Mouse (Mus musculus) lung, adult 2 months (tissue): ENCODE measurements around the gene Sdf2l1.

Source experiments
- CTCF ChIP-seq: fragments of 200-500 bp; IDR thresholded peaks from 2 replicates; pipeline ENCODE4 v1.5.1; 2011; ENCODE audit warnings: mild to moderate bottlenecking, low read length, control low read depth; ENCODE audit not compliant: insufficient read depth
- POLR2A ChIP-seq: fragments of 200-500 bp; IDR thresholded peaks from 2 replicates; pipeline ENCODE4 v1.6.1; 2011; ENCODE audit warnings: low read depth, mild to moderate bottlenecking, control low read depth, low read length, borderline replicate concordance; ENCODE audit errors: extremely low read depth

DNA sequence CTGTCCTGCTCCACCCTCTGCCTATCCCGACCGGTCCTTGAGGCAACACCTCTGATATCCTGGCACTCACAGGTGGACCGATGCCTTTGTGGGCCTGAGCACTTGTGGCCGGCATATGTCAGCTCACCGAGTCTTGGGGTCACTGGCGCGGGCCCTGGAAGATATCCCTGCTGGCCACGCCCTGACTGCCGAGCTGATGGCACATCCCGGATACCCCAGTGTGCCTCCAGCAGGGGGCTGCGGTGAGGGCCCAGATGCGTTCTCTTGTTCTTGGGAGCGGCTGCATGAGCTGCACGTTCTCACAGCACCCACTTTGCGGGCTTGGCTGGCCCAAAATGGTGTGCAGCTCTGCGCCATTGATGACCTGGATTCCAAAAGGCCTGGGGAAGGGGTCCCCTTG is 15.9 kb upstream of the Sdf2l1 start:
- TF ChIP-seq CTCF (no peak), POLR2A (no peak)
